Mouse (Mus musculus) Patski (cell line): Measurements from ENCODE around the gene Asphd1. TPM values are rescaled to one million over a fixed set of nuclear protein-coding genes. Genes with fewer than 3 reads are reported as not detected.

Experiments used
- ATAC-seq: fragments of 100-300 bp; one replicate; pipeline ENCODE4 v1.8.0; 2021
- CTCF ChIA-PET: fragments of 350-600 bp; sonication (Branson Sonifier 250); formaldehyde crosslinking; loops from one replicate; lab custom pipeline; 2022; ENCODE audit warnings: inconsistent platforms; lab: Charles Lee
- POLR2A ChIA-PET: fragments of 350-600 bp; sonication (Branson Sonifier 250); formaldehyde crosslinking; loops from one replicate; lab custom pipeline; 2022; ENCODE audit warnings: antibody characterized with exemption, inconsistent platforms; lab: Charles Lee
- DNase-seq: peaks from one replicate; pipeline ENCODE4 v3.0.0-alpha.2; 2011; ENCODE audit warnings: low read depth, low spot score
- H3K27me3 ChIP-seq: fragments of 371-371 bp; one replicate; pipeline ENCODE4 v1.5.1; 2021
- CTCF ChIP-seq: fragments of 100-300 bp; IDR thresholded peaks from one replicate; pipeline ENCODE4 v1.5.1; 2021
- in situ Hi-C: fragments of 300-500 bp; cut with MboI; formaldehyde crosslinking; loops from 3 replicates; pipeline ENCODE4 v1.11.1; 2018; ENCODE audit warnings: low pct_unique_long_range_greater_than_20kb, mixed read lengths
- polyA plus RNA-seq: library from polyadenylated mRNA; unstranded; gene quantifications from one replicate; pipeline ENCODE4 v1.2.3, GENCODE M21; 2021

Gene Asphd1
- polyA plus RNA-seq, 1 experiment from 2014 or later: not detected

DNA sequence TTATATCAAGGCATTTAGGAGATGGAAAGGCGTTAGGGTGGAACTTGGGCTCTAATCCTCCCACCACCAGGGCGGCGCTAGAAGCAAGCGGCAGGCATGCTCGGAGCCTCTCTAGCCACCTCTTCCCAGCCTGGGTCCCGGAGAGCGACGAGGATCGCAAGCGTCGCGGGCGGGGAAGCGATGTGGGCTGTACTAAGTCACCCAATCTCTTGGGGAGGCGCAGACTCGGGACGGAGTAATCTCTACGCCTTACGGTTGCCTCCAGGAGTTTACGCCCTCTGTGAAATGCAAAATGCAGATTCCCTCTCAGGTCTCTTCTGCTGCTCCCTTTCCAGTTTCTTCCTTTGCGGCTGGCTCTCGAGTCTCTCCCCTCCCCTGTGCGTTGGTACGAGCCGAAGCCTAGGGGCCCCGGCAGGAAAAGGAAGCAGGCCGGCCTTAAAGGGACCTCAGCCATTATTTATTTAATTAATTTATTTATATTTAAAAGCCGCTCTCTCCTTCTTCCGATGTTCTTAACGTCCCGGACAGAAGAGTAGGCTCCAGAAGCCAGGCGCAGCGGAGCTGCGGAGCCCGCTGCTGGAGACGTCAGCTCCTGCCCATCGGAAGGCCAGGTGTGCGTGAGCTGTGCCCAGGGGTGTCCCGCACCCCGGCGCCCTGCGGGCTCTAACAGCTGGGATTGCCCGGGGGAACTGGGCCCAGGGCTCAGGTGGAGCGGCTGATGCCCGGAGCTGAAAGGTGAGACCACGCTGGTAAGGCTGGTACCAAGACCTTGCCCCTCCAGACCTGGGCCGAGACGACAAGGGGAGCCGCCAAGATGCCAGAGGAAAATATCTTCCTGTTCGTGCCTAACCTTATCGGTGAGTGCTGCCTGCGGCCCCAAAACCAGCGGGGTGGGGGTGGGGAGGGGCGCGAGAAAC is 26.8 kb upstream of the Asphd1 start, which contains the start of gene Cdiptos:
Gene Cdiptos (minus strand): TSS at position 149 of the 917 bp plus-strand sequence.
- CTCF ChIA-PET: interaction anchor here (1.0 to 1.1 kb wide), 3 partner anchors 23 to 144 kb away, joined by 3 to 4 read pairs (median 3); no protein-coding TSS in a partner anchor
- in situ Hi-C loops: no loop called here
- POLR2A ChIA-PET: interaction anchor here (0.8 to 1.4 kb wide), 3 partner anchors 16 to 41 kb away, joined by 3 to 4 read pairs (median 3); partner anchors contain the start of genes Pagr1a and Pagr1b
- peak; percentile 99 for TF ChIP-seq CTCF
- peak; percentile 73 for ATAC-seq
- DNase-seq: peak; percentile 82
- no peaks in the 10 kb centered on the region for H3K27me3 ChIP-seq

DNA sequence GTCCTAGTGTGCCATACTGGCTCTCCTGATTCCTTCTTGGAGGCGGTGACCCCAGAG is 26.3 kb upstream of the Asphd1 start, which contains the start of gene Cdipt:
Gene Cdipt (plus strand): TSS at position 22 of the 57 bp plus-strand sequence.
- CTCF ChIA-PET: no interaction called here
- in situ Hi-C loops: no loop called here
- POLR2A ChIA-PET: no interaction called here

DNA sequence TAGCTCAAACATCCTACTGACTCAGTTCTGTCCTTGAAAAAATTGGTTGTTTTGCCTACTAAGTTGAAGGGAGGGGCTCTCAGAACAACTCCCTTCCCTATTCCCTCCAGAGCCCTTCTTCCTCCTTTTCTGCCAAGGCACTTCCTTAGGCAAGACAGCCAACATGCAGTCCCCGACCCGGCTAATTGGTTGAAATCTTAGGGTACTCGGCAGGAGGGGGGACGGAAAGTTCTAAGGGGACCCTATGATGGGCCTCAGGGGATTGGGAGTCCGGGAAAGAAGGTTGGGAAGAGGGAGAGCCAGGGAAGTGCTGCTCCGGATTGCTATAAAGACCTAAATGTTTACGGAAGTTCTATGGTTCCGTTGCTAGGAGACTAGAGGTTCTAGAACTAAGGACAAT is 26.1 kb upstream of the Asphd1 start:
- in situ Hi-C loops: no loop called here

More for the DNA sequence above, 26.3 kb upstream of the Asphd1 start, which contains the start of gene Cdipt:
- no peak for TF ChIP-seq CTCF
- no peaks in the 10 kb centered on the region for H3K27me3 ChIP-seq
- ATAC-seq (no peak), DNase-seq (no peak)

DNA sequence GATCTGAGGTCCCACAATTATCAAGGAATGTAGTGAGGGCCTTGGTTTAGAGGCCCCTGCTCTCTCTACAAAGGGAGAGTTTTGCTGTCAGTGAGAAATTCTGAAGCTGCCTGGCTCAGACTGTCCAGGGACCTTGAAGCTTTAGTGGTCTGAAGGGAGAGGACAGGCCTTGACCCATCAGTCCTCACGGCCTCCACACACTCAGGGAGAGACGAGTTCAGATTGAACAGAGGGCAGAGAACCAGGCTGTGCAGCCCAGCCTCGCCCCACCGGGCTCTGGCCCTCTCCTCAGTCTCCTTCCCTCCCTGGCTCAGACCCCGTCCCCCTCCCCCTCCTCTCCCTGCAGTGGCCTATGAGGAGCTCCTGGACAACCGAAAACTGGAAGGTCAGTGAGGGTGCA is 18.0 kb upstream of the Asphd1 start:
- CTCF ChIA-PET: no interaction called here

More for the DNA sequence above, 26.1 kb upstream of the Asphd1 start:
- TF ChIP-seq CTCF: no peak
- DNase-seq (no peak), ATAC-seq (no peak)
- CTCF ChIA-PET: no interaction called here
- POLR2A ChIA-PET: no interaction called here
- no peaks in the 10 kb centered on the region for H3K27me3 ChIP-seq

DNA sequence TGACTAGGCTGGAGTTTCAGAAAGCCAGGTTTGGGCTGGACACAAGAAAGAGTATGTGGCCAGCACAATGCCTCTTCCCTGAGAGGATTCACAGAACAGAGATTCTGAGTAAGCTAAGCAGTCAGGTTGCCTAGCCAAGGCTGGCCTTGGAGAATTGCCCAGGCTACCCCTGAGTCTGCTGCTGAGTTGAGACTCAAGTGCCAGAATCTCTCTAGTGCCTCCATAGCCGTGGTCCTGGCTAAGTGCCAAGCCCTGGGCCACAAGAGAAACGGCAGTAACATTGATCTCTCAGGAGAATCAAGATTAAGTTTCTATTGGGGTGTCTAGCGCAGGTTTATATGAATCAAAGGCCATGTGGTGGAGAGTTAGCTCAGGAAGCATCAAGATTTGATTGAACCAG is 16.2 kb upstream of the Asphd1 start:
- CTCF ChIA-PET: interaction anchor here (1.3 to 1.4 kb wide), 2 partner anchors 30 to 145 kb away, joined by 3 read pairs; no protein-coding TSS in a partner anchor
- H3K27me3 ChIP-seq: no peaks in the 10 kb centered on the region

More for the DNA sequence above, 18.0 kb upstream of the Asphd1 start:
- POLR2A ChIA-PET: no interaction called here
- H3K27me3 ChIP-seq: no peaks in the 10 kb centered on the region
- no peak for TF ChIP-seq CTCF
- no peak for ATAC-seq
- no peak for DNase-seq
- in situ Hi-C loops: loop anchor here (10.0 kb wide), 1 partner anchor 127 kb away; the partner anchor contains the start of gene AI467606

DNA sequence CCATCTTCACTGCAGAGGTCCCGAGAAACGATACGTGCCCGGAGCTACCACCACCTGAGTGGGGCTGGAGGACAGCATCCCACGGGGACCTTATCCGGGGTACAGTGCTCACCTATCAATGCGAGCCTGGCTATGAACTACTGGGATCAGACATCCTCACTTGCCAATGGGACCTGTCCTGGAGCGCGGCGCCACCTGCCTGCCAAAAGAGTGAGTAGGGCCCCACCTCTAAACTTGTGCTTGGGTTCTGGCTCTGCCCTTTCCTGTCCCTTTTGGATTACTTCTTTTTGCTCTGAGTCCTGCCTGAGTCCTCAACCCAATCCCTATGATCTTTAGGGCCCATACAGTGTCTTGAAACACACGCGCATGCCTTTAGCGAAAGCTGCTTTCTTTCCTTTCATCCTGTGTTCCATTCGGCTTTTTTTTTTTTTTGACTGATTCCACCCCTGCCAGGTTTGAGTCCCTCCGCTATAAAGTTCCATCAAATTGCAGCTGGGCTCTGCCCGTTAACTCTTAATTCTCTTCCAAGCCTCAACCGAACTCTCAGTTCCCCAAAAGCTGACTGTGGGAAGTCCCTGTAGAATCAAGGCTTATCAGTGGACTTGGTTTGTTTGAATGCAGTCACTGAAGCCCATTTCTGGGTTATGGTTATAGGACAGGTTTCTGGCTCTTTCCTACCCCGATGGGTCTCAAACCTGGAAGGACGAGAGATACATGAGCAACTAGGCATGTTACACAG is 14.3 kb upstream of the Asphd1 start:
- DNase-seq (no peak), ATAC-seq (no peak)
- peak; percentile 72 for TF ChIP-seq CTCF
- H3K27me3 ChIP-seq: peaks cover 9% of the 10 kb centered on the region
- ChIA-PET POLR2A (no interaction called here), CTCF (no interaction called here)
- in situ Hi-C loops: loop anchor here (10.0 kb wide), 1 partner anchor 131 kb away; the partner anchor contains the start of gene AI467606

More for the DNA sequence above, 16.2 kb upstream of the Asphd1 start:
- POLR2A ChIA-PET: interaction anchor here (0.7 kb wide), 2 partner anchors 63 to 189 kb away, joined by 3 to 7 read pairs; partner anchors contain the start of gene Ypel3
- in situ Hi-C loops: loop anchor here (10.0 kb wide), 1 partner anchor 129 kb away; the partner anchor contains the start of gene AI467606
- no peak for TF ChIP-seq CTCF
- ATAC-seq (no peak), DNase-seq (no peak)

DNA sequence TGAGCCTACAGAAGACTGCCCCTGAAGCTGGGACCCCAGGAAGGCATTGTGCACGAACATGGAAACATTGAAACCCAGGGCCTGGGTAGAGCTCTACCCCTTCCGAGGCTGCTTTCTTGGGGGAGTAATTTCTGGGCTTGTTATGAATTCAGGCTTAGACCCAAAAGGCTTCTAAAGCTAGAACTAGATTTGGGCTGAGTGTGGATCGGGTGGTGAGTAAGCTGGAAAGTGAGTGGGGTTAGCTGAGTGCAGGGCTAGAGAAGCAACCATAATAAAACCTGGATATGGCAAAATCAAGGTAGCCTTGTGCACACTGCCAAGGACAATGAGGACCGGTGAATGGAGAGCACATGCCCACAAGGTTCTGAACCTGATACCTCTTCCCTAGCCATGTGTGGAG is 12.6 kb upstream of the Asphd1 start:
- ATAC-seq (no peak), DNase-seq (no peak)
- in situ Hi-C loops: loop anchor here (10.0 kb wide), 1 partner anchor 133 kb away; the partner anchor contains the start of gene AI467606
- TF ChIP-seq CTCF: no peak
- POLR2A ChIA-PET: no interaction called here
- H3K27me3 ChIP-seq: peaks cover 9% of the 10 kb centered on the region
- CTCF ChIA-PET: interaction anchor here (1.1 kb wide), 1 partner anchor 12 kb away, joined by 4 read pairs; no protein-coding TSS in a partner anchor

DNA sequence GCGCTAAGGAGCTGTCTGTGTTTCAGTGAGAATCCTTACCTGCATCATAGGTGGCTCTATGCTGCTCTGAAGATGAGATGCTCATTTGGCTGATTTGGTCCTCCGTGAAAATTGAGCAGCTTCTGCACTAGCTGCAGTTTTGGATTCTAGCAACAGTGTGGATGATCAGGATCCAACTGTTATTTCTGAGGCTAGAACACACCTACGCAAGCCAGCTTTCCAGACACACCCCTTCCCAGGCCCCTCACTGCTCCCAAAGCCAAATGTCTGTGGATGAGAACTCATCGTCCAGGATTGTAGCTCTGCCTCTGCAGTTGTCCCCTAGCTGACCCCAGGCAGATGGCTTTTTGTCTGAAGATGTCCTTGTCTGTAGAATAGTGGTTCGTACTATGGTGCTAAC is 11.7 kb upstream of the Asphd1 start:
- TF ChIP-seq CTCF: no peak
- ChIA-PET CTCF (no interaction called here), POLR2A (interaction anchor here (0.9 to 1.1 kb wide), 2 partner anchors 10 to 11 kb away, joined by 3 read pairs; partner anchors contain the start of gene Sez6l2)
- DNase-seq: no peak
- peaks cover 9% of the 10 kb centered on the region for H3K27me3 ChIP-seq
- in situ Hi-C loops: loop anchor here (10.0 kb wide), 1 partner anchor 134 kb away; the partner anchor contains the start of gene AI467606
- no peak for ATAC-seq

DNA sequence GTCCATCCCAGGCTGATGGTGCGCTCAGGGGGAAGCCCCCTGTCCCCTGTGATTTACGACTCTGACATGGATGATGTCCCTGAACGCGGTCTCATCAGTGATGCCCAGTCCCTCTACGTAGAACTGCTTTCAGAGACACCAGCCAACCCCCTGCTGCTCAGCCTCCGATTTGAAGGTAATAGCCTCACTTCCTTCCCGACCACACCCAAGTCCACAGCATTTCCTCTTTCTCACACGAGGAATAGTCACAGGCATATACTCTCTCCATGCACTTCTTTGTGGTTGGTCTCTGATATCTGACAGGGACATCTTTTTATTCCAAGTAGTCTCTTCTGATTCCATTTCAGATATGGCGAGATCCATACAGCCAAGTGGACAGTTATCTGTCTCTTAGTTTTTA is 10.4 kb upstream of the Asphd1 start:
- H3K27me3 ChIP-seq: peaks cover 9% of the 10 kb centered on the region
- POLR2A ChIA-PET: no interaction called here
- DNase-seq (no peak), ATAC-seq (no peak)
- in situ Hi-C loops: loop anchor here (10.0 kb wide), 1 partner anchor 135 kb away; the partner anchor contains the start of gene AI467606
- TF ChIP-seq CTCF: no peak
- CTCF ChIA-PET: no interaction called here

DNA sequence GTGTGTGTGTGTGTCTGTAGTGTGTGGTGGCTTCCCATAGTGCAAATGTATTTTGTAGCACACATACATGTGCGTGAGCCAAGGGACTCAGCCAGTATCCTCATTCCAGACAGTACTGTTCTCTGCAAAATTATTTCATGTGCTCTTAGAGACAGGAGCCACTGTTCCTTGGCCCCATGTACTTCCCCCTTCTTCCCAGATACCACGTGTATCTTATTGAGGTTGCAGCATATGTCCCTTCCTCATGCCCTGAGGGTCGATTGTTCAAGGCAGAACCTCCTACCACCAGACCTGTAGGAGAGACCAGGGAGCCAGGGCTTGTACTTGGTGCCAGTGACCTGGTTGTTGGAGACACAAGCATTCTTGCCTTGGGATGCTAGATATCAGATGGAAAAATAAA is 5.7 kb upstream of the Asphd1 start:
- in situ Hi-C loops: no loop called here
- peaks cover 31% of the 10 kb centered on the region for H3K27me3 ChIP-seq
- ChIA-PET CTCF (no interaction called here), POLR2A (no interaction called here)
- ATAC-seq: no peak
- TF ChIP-seq CTCF: no peak
- no peak for DNase-seq
